Mouse (Mus musculus): Measurements from ENCODE around the gene Zfyve27.

DNA sequence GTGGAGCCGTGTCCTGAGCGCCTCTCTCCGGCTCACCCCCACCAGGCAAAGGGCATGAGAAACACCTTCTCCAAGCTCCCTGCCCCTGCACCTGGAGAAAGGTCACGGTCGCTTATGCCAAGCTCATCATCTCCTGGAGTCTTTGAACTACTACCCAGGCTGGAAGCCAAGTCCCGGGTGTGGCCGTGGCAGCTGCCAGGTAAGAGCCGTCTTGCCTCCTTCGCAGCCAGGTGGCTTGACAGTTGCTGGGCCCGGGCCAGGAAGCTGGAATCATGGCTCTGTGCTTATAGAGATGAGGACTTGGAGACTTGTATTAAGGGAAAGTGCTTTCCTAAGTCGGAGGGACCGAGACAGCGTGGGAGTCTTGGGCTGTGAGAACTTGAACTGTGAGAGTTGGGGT, 67.2 kb downstream of the Zfyve27 start:
- no peak for TF ChIP-seq CTCF (IDR thresholded peaks at IDR 0.05; ENCODE audit: low read depth, low read length)
- no peak for TF ChIP-seq POLR2A (IDR thresholded peaks at IDR 0.05; ENCODE audit: borderline replicate concordance, low read depth, low read length)
